Mouse (Mus musculus) ES-E14 (cell line): Measurements from ENCODE around the gene Nop16.

Experiments used
- CHD2 ChIP-seq: IDR thresholded peaks from 2 replicates; pipeline ENCODE4 v1.6.1; 2014; ENCODE audit warnings: mild to moderate bottlenecking, low read depth, low read length, inconsistent platforms
- HCFC1 ChIP-seq: IDR thresholded peaks from 2 replicates; pipeline ENCODE4 v1.6.1; 2012; ENCODE audit warnings: low read length, inconsistent platforms, borderline replicate concordance; ENCODE audit not compliant: insufficient read depth
- MAFK ChIP-seq: IDR thresholded peaks from 2 replicates; pipeline ENCODE4 v1.6.1; 2014; ENCODE audit warnings: mild to moderate bottlenecking, low read depth, low read length, inconsistent platforms; ENCODE audit not compliant: insufficient read depth
- ZC3H11A ChIP-seq: IDR thresholded peaks from 2 replicates; pipeline ENCODE4 v1.6.1; 2012; ENCODE audit warnings: low read depth, mild to moderate bottlenecking, inconsistent platforms, low read length, borderline replicate concordance
- ZNF384 ChIP-seq: IDR thresholded peaks from 2 replicates; pipeline ENCODE4 v1.6.1; 2012; ENCODE audit warnings: low read depth, low read length, inconsistent platforms

DNA sequence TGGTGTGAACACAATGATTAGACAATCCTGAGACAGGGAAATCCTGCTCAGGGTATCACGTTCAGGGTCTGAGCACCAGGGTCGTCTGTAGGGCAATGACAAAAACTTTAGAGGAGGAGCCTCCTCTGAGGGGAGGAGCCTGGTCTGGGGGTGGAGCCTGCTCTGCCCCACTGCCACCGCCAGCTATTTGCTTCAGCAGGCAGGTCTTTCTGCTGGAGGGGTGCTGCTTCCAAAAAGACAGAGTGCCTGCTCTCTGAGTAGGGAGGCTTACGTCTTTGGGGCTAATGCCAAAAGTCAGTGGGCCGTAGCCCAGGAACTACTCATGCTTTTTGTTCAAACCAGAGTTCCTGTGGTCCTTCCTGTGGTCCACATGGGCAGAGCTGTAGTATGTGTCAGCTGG is 21.5 kb downstream of the Nop16 start:
- TF ChIP-seq ZNF384 (no peak), HCFC1 (no peak), CHD2 (no peak), ZC3H11A (no peak), MAFK (no peak)
